Mouse (Mus musculus) MEL (cell line): ENCODE results near the gene Vwc2l. TPM values are rescaled to one million over a fixed set of nuclear protein-coding genes. Genes with fewer than 3 reads are reported as not detected.

Source experiments
- DNase-seq: peaks from one replicate; pipeline ENCODE4 v3.0.0; 2011; ENCODE audit warnings: low read depth, low spot score
- H3K27ac ChIP-seq: 2 replicates; pipeline ENCODE4 v1.5.1; 2012; ENCODE audit warnings: low read depth, mild to moderate bottlenecking, control low read depth, low read length, moderate library complexity; ENCODE audit not compliant: control insufficient read depth
- H3K27me3 ChIP-seq, 2 experiments: fragments of 150-350 bp in 1 of 2; sonication (generic) in 1 of 2; 2 replicates each; pipeline ENCODE4 v1.6.1; 2012; ENCODE audit warnings: low read length in 2 of 2, mild to moderate bottlenecking in 2 of 2, improper control_type of control experiment in 1 of 2, moderate library complexity in 1 of 2; ENCODE audit not compliant: insufficient read depth in 2 of 2, control insufficient read depth in 1 of 2
- H3K36me3 ChIP-seq, 2 experiments: 2 replicates each; pipeline ENCODE4 v1.6.1; 2012 to 2014; ENCODE audit warnings: low read length in 2 of 2, improper control_type of control experiment in 1 of 2, inconsistent platforms in 1 of 2, mild to moderate bottlenecking in 1 of 2; ENCODE audit not compliant: insufficient read depth in 2 of 2, control insufficient read depth in 1 of 2
- H3K4me1 ChIP-seq, 2 experiments: fragments of 150-350 bp in 1 of 2; sonication (generic) in 1 of 2; 2 replicates each; pipeline ENCODE4 v1.6.1; 2012; ENCODE audit warnings: low read length in 2 of 2, improper control_type of control experiment in 1 of 2, mild to moderate bottlenecking in 1 of 2; ENCODE audit not compliant: insufficient read depth in 2 of 2, control insufficient read depth in 1 of 2
- H3K4me3 ChIP-seq, 2 experiments: fragments of 150-350 bp in 1 of 2; sonication (generic) in 1 of 2; 2 replicates each; pipeline ENCODE4 v1.5.1; 2012; ENCODE audit warnings: low read depth in 2 of 2, low read length in 2 of 2, mild to moderate bottlenecking in 2 of 2, moderate library complexity in 2 of 2, control low read depth in 1 of 2, improper control_type of control experiment in 1 of 2; ENCODE audit not compliant: control insufficient read depth in 1 of 2, insufficient read depth in 1 of 2
- H3K79me2 ChIP-seq: 2 replicates; pipeline ENCODE4 v1.6.1; 2012; ENCODE audit warnings: mild to moderate bottlenecking, low read length, moderate library complexity; ENCODE audit not compliant: control insufficient read depth, poor library complexity, insufficient read depth
- H3K9ac ChIP-seq: 2 replicates; pipeline ENCODE4 v1.6.1; 2012; ENCODE audit warnings: low read depth, mild to moderate bottlenecking, control low read depth, low read length, moderate library complexity; ENCODE audit not compliant: control insufficient read depth, poor library complexity, severe bottlenecking
- H3K9me3 ChIP-seq: fragments of 150-350 bp; sonication (generic); replicated peaks from 2 replicates; pipeline ENCODE4 v1.6.1; 2012; ENCODE audit warnings: mild to moderate bottlenecking, low read length, improper control_type of control experiment, moderate library complexity; ENCODE audit not compliant: insufficient read depth
- CHD1 ChIP-seq: IDR thresholded peaks from 2 replicates; pipeline ENCODE4 v1.6.1; 2012; ENCODE audit warnings: low read depth, mild to moderate bottlenecking, inconsistent platforms, low read length, improper control_type of control experiment
- CTCF ChIP-seq, 3 experiments: IDR thresholded peaks in 2 of 3; conservative IDR thresholded peaks in 1 of 3; 2 replicates each; pipeline ENCODE4 v1.5.1; 2011 to 2012; ENCODE audit warnings: low read length in 3 of 3, low read depth in 2 of 3, mild to moderate bottlenecking in 2 of 3, improper control_type of control experiment in 1 of 3, inconsistent platforms in 1 of 3, mixed read lengths in 1 of 3, moderate library complexity in 1 of 3; ENCODE audit not compliant: control insufficient read depth in 1 of 3, insufficient read depth in 1 of 3, poor library complexity in 1 of 3, severe bottlenecking in 1 of 3
- ELF1 ChIP-seq: IDR thresholded peaks from 2 replicates; pipeline ENCODE4 v1.6.1; 2014; ENCODE audit warnings: low read depth, mild to moderate bottlenecking, inconsistent platforms, low read length, improper control_type of control experiment, moderate library complexity
- ETS1 ChIP-seq: IDR thresholded peaks from 2 replicates; pipeline ENCODE4 v1.6.1; 2012; ENCODE audit warnings: low read depth, mild to moderate bottlenecking, inconsistent platforms, low read length, improper control_type of control experiment, moderate library complexity
- GATA1 ChIP-seq: IDR thresholded peaks from 2 replicates; pipeline ENCODE4 v1.6.1; 2011; ENCODE audit warnings: low read depth, low read length, improper control_type of control experiment
- MAX ChIP-seq: IDR thresholded peaks from 2 replicates; pipeline ENCODE4 v1.6.1; 2011; ENCODE audit warnings: low read length, improper control_type of control experiment
- MYB ChIP-seq: IDR thresholded peaks from 2 replicates; pipeline ENCODE4 v1.6.1; 2011; ENCODE audit warnings: mild to moderate bottlenecking, low read depth, low read length, improper control_type of control experiment
- POLR2A ChIP-seq, 2 experiments: IDR thresholded peaks; 2 replicates each; pipeline ENCODE4 v1.6.1; 2011 to 2012; ENCODE audit warnings: low read length in 2 of 2, mild to moderate bottlenecking in 2 of 2, control low read depth in 1 of 2, improper control_type of control experiment in 1 of 2, low read depth in 1 of 2, moderate library complexity in 1 of 2; ENCODE audit not compliant: control insufficient read depth in 1 of 2, insufficient read depth in 1 of 2, poor library complexity in 1 of 2
- POLR2AphosphoS5 ChIP-seq: IDR thresholded peaks from 2 replicates; pipeline ENCODE4 v1.6.1; 2012; ENCODE audit warnings: low read depth, borderline replicate concordance, mild to moderate bottlenecking, inconsistent platforms, low read length, moderate library complexity, mixed read lengths
- RAD21 ChIP-seq: IDR thresholded peaks from 2 replicates; pipeline ENCODE4 v1.6.1; 2011; ENCODE audit warnings: mild to moderate bottlenecking, low read depth, low read length, improper control_type of control experiment
- RCOR1 ChIP-seq: IDR thresholded peaks from 2 replicates; pipeline ENCODE4 v1.6.1; 2012; ENCODE audit warnings: low read depth, mild to moderate bottlenecking, inconsistent platforms, low read length, improper control_type of control experiment
- SIN3A ChIP-seq: IDR thresholded peaks from 2 replicates; pipeline ENCODE4 v1.6.1; 2012; ENCODE audit warnings: low read length, improper control_type of control experiment, inconsistent platforms
- SMC3 ChIP-seq: IDR thresholded peaks from 2 replicates; pipeline ENCODE4 v1.6.1; 2011; ENCODE audit warnings: low read depth, low read length, improper control_type of control experiment
- TAL1 ChIP-seq: IDR thresholded peaks from 2 replicates; pipeline ENCODE4 v1.6.1; 2012; ENCODE audit warnings: mild to moderate bottlenecking, inconsistent platforms, low read length, moderate library complexity, mixed read lengths
- TBP ChIP-seq: IDR thresholded peaks from 2 replicates; pipeline ENCODE4 v1.8.0; 2011; ENCODE audit warnings: low read depth, low read length, improper control_type of control experiment
- TCF12 ChIP-seq: IDR thresholded peaks from 2 replicates; pipeline ENCODE4 v1.6.1; 2014; ENCODE audit warnings: low read depth, mild to moderate bottlenecking, inconsistent platforms, low read length, improper control_type of control experiment, moderate library complexity
- USF1 ChIP-seq: IDR thresholded peaks from 2 replicates; pipeline ENCODE4 v1.6.1; 2014; ENCODE audit warnings: low read depth, mild to moderate bottlenecking, inconsistent platforms, low read length, improper control_type of control experiment, moderate library complexity
- ZC3H11A ChIP-seq: IDR thresholded peaks from 2 replicates; pipeline ENCODE4 v1.6.1; 2012; ENCODE audit warnings: low read depth, mild to moderate bottlenecking, inconsistent platforms, low read length, improper control_type of control experiment
- ZKSCAN1 ChIP-seq: IDR thresholded peaks from 2 replicates; pipeline ENCODE4 v1.6.1; 2012; ENCODE audit warnings: low read depth, mild to moderate bottlenecking, inconsistent platforms, low read length, improper control_type of control experiment, moderate library complexity
- ZMIZ1 ChIP-seq: IDR thresholded peaks from 2 replicates; pipeline ENCODE4 v1.6.1; 2012; ENCODE audit warnings: low read depth, mild to moderate bottlenecking, inconsistent platforms, low read length, improper control_type of control experiment, moderate library complexity
- polyA plus RNA-seq, 2 experiments: library from polyadenylated mRNA; stranded (reverse) in 1 of 2; unstranded in 1 of 2; fragments of >175 nt in 1 of 2; fragments of >200 nt in 1 of 2; gene quantifications; 2 replicates each; pipeline versions ENCODE4 v1.2.1 to v1.2.4; 2012; ENCODE audit warnings: low replicate concordance in 2 of 2, low read depth in 1 of 2; ENCODE audit not compliant: insufficient read length in 2 of 2, insufficient read depth in 1 of 2, missing spikeins in 1 of 2
- total RNA-seq: library from RNA; depleted of rRNA; stranded (reverse); fragments of 300-350 nt; gene quantifications from 2 replicates; pipeline ENCODE4 v1.2.3, GENCODE M21; 2012

Vwc2l gene
- total and polyA plus RNA-seq, 3 experiments, result not detected

- no peak overlapping the region for H3K4me3 ChIP-seq
- no peak overlapping the region for H3K27ac ChIP-seq
- no peaks in the 10 kb centered on the region for H3K79me2 ChIP-seq
- TF ChIP-seq RAD21, result no peak
- TF ChIP-seq TCF12, result no peak
- no peak for TF ChIP-seq POLR2AphosphoS5
- TF ChIP-seq GATA1, result no peak
- no peak for TF ChIP-seq POLR2A (IDR thresholded peaks at IDR 0.05; ENCODE audit: control insufficient read depth in 1 of 2, insufficient read depth in 1 of 2, low read depth in 1 of 2, low read length in 2 of 2, poor library complexity in 1 of 2)
- TF ChIP-seq USF1, result no peak
- no peak for TF ChIP-seq MYB
- TF ChIP-seq ZMIZ1, result no peak
- TF ChIP-seq CHD1, result no peak
- TF ChIP-seq SIN3A, result no peak
- TF ChIP-seq TAL1, result no peak
- no peak for TF ChIP-seq CTCF (IDR thresholded peaks at IDR 0.05 in 2 of 3, conservative IDR thresholded peaks at IDR 0.05 in 1 of 3; ENCODE audit: control insufficient read depth in 1 of 3, insufficient read depth in 1 of 3, low read depth in 2 of 3, low read length in 3 of 3, poor library complexity in 1 of 3, severe bottlenecking in 1 of 3)
- no peak for TF ChIP-seq ZC3H11A
- no peak for TF ChIP-seq ELF1
- no peak for TF ChIP-seq TBP
- TF ChIP-seq ZKSCAN1, result no peak
- no peak for TF ChIP-seq RCOR1
- no peak for TF ChIP-seq SMC3
- no peak for TF ChIP-seq ETS1
- TF ChIP-seq, all 39 proteins: peak for 0
- DNase-seq, result no peak
- H3K9ac ChIP-seq, result no peak overlapping the region
- H3K36me3 ChIP-seq, result no peaks in the 10 kb centered on the region
- H3K27me3 ChIP-seq, result no peaks in the 10 kb centered on the region
- no peaks in the 10 kb centered on the region for H3K9me3 ChIP-seq
- H3K4me1 ChIP-seq, result no peaks in the 10 kb centered on the region
Measured at GRCm38 (mm10) chr1:70725045-70725444, 470 bp upstream of the Vwc2l start.

- Histone ChIP-seq H3K9me3 (no peaks in the 10 kb centered on the region), H3K9ac (no peak overlapping the region), H3K27me3 (no peaks in the 10 kb centered on the region), H3K27ac (no peak overlapping the region), H3K4me3 (no peak overlapping the region), H3K4me1 (no peaks in the 10 kb centered on the region), H3K36me3 (no peaks in the 10 kb centered on the region), H3K79me2 (no peaks in the 10 kb centered on the region)
- TF ChIP-seq ZC3H11A (peak; percentile 31), MAX (no peak), CTCF (IDR thresholded peaks at IDR 0.05 in 2 of 3, conservative IDR thresholded peaks at IDR 0.05 in 1 of 3; ENCODE audit: control insufficient read depth in 1 of 3, insufficient read depth in 1 of 3, low read depth in 2 of 3, low read length in 3 of 3, poor library complexity in 1 of 3, severe bottlenecking in 1 of 3) (peak; percentile 33 to 56 (median 49)), ZMIZ1 (no peak), RAD21 (peak; percentile 65), SMC3 (peak; percentile 62)
- DNase-seq, result peak; percentile 17
Measured at GRCm38 (mm10) chr1:70787146-70787545, 61.6 kb downstream of the Vwc2l start.
